Mouse (Mus musculus): ENCODE results near the gene Ccdc24.

Gene Ccdc24

DNA sequence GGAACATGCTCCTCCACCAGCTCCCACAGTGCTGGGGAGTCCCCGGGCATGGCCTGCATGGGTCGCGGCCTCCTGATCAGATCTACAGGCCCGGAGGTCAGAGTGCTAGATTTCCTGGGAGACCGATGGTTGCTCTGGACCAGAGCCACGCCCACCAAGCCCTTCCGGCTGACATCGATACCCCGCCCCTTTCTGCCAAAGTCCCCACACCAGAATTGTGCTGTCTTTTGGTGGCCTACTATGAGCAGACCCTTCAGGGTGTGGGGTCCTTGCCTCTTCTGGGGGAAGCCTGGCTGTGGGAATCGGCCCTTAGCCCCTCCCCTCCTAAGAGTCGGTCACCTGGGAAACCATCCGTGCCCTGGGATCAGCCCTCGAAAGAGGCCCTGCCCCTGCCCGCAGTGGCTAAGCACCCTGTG, at the start of gene Ccdc24:
Ccdc24 (minus strand) TSS at position 87 of the 416 bp plus-strand sequence.
- no peak for DNase-seq (ENCODE audit: low read depth)

DNA sequence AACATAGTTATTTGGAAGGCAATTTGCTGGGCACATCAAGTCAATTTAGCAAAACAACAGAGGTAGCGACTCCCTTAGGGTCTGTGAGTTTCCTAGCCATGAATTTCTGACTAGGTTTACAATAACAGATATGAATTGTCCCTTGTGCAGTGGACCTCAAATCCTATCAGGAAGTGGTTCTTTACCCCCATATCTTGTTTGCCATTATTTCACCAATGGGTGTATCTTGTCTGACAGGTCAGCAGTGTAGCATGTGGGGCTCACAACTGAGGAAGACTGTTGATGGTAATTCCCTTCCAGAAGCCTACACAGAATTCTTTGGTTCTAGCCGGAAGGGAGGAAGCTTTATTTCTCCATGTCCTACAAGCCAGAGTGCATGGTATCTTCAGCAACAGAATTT, 49.0 kb upstream of the Ccdc24 start:
- DNase-seq (ENCODE audit: low read depth): no peak

DNA sequence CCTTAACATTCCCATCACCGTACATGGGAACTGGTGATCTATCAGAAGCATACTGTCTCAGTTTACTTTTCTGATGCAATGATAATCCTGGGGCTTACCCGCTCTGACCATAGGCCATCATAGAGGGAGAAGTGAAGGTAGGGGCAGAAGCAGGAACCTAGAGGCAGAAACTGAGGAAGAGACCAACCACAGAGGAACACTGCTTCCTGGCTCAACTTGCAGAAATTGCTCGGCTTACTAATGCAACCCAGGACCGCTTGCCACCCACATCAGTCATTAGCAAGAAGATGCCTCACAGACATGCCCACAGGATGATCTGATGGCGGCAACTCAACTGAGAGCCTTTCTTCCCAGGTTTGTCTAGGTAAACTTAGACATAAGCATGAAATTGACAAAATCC, 46.4 kb upstream of the Ccdc24 start:
- DNase-seq (ENCODE audit: low read depth): no peak

DNA sequence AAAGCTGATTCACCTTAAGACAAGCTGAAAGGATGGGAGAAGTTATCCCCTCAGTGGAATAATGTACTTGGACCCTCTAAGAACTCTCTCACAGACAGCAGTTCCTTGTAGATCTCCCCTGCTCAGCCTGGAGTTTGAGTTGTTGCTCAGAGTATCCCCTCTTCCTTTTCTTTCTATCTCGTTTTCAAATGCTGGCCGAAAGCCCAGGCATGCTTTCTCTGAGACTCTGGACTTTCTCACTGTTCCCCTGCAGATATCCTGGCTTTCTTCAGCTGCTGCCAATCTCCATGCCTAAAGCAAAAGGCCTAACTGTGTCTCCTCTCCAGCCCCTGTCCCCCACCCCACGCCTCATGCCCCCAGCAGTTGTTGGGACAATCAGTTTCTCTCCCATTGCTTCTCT, 45.9 kb upstream of the Ccdc24 start:
- DNase-seq (ENCODE audit: low read depth): peak; percentile 66

DNA sequence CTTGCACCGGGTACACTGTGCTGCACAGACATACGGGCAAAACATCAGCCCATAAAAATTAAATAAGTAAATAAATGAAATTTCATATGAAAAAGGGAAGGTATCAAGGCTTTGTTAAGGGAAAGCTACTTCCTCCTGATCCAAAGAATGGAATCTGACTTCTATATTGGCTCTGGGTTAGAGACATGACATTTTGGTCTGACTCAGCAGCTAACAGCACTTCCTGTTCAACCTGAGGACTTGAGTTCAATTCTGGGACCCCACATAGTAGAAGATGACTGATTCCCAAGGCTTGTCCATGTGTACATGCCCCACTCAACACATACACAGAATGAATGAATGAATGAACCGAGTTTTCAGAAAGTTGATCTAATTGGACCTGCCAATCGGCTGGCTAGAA, 45.5 kb upstream of the Ccdc24 start:
- no peak for DNase-seq (ENCODE audit: low read depth)

DNA sequence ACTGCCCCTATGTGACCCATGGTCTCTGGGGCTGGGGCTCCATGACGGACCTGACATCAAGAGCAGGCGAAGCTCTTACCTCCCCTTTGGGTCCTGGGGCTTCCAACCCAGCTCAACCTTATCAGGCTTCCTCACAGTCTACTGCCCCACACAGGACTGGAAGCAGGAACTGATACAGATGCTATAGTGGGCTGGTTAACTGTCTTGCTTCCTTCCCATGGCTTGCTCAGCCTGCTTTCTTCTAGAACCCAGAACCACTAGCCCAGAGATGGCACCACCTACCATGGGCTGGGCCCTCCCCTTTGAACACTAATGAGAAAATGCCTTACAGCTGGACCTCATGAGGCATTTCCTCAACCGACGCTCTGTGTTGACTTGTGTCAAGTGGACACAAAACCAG, 45.0 kb upstream of the Ccdc24 start:
- DNase-seq (ENCODE audit: low read depth): no peak

DNA sequence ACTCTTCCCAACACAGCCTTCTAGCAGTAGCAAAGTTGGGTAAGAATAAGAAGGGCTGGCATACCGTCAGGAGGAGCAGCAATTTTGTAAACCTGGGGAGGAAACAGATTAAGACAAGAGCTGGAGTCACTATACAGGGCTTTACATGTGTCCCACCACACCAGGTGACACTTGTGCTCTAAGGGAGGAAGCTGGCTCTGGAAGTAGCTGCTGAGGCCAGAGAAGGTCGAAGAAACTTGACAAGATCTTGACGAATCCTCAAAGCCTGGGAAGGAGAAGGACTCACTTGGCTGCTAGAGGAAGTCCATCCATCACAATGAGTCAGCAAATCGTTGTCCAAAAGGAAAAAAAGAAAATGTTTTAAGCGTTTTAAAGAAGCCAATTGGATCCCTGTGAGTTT, 44.0 kb upstream of the Ccdc24 start:
- peak; percentile 52 for DNase-seq (ENCODE audit: low read depth)

DNA sequence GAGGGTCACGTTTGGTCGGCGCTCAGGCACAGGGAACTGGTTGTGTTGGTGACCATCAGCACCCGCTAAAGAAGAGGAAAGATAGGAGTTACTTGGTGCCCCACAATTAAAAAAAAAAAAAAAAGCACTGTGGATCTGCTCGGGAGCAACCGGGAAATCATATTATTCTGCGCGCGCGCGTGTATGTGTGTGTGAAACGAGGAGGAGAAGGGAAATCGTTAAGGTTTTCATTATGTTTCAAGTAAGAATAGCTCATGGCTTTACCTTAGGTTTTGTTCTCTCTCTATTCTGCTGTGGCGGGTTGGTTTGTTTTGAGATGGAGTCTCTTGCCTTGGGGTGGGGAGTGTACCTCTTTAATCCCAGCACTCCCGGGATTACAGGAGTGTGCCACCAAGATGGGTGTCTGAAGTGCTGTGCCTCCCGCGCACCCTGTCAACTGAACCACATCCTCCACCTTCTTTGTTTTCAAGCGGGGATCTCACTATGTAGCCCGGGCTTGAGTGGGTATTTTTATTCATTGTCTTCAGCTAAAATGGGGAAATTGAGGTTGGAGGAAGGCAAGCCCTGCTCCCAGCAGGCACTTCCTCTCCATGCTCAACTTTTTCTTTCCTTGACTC, 43.2 kb upstream of the Ccdc24 start:
- no peak for DNase-seq (ENCODE audit: low read depth)

DNA sequence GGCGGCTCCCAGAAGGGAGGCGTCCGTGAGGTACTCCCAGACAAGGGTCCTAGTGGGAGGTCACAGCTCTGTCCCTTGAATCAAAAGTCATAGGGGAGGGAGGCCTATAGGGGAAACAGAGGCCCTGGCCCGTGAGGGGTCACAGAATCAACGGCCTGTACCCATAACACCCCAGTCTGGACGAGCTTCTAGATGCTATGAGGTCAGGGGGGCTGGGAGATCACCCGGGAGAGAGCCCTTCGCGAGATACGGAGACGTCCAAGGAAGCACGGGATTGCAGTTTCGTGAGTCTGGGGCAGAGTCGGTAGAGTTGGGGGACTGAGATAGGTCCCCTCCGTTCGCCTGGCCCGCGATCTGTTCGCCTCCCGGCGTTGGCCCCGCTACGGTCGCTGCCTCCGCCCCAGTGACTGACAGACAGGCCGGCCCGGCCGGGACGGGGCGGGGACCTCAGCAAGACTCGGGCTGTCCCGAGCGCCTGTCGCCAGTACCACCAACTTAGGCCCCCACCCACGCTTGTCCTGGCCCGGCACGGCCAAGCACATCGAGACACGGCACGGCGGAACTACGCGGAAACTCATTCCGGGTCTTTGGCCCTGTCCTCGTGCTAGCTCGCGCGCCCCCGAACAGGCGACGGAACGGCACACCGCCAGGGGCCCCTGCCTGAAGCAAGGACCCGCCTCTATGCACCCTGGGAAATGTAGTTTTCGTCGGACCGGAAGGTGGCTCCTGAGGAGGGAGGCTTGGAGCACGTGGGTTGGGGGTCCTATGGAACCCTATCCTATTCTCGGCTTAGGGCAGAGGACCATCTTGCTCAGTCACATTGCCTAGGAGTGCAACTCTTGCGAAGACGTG, 42.5 kb upstream of the Ccdc24 start, which contains the start of gene Ipo13:
Ipo13 (minus strand) TSS at position 409 of the 852 bp plus-strand sequence.
- DNase-seq (ENCODE audit: low read depth): peak; percentile 95

DNA sequence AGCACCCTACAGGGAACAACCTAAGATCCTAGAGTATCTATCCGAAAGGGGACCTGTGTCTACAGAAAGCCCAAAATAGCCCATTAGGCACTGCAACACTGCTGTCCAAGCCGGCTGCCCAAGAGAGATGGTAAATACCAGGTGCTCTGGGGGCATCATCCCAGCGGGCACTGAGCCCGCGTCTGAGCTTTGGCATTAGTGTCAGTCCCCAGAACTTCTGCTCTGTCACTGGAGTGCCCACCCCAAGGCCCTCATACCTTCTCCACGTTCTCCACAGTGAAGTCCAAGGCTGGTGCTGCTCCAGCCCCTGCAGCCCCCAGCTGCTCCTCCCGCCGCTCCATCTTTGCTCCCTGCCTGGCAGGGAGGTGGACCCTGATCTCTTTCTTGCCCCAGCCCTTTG, 41.7 kb upstream of the Ccdc24 start:
- DNase-seq (ENCODE audit: low read depth): no peak

DNA sequence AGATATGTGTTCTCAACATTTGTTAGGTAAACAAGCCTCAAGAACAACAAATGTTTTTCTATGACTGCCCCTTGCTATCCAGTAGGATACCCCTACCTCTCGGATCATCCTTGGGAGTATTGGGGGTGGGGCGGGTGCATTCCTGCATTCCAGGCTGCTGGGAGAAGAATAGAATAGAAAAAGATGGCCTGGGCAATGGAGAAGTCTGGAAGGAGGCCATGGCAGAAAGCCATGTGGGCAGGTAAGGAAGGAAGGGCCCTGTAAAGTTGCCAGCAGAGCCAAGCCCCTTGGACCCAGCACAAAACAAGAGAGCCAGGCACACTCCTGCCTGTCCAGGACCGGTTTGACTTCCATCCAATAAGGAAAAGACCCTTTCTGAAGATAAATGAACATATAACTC, 41.1 kb upstream of the Ccdc24 start:
- DNase-seq (ENCODE audit: low read depth): peak; percentile 65

DNA sequence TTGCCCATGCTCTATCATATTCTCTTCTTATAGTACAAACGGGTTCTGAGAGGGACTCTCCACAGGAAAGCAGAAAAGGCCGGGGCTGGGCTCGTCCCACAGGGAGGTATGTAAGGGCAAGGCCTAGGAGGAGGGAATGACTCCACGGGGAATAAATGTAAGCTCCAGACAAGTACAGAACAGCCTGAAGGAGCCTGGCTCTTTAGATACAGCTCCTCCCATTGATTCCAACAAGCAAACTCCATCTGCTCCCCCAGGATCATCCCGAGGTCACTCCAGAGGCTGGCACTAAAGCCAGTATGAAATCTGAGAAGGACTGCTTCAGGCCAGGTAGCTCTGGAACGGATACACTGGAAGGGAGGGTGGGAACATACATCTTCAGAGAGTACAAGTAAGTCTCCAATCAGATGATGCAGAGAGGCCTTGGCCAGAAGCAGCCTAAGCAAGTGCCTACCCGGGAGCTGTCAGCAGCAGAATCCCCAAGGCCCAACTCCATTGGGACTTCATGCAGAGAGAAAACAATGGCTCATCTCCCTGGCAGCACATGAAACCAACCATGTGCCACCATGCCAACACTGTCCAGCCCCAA, 40.4 kb upstream of the Ccdc24 start:
- peak; percentile 59 for DNase-seq (ENCODE audit: low read depth)

DNA sequence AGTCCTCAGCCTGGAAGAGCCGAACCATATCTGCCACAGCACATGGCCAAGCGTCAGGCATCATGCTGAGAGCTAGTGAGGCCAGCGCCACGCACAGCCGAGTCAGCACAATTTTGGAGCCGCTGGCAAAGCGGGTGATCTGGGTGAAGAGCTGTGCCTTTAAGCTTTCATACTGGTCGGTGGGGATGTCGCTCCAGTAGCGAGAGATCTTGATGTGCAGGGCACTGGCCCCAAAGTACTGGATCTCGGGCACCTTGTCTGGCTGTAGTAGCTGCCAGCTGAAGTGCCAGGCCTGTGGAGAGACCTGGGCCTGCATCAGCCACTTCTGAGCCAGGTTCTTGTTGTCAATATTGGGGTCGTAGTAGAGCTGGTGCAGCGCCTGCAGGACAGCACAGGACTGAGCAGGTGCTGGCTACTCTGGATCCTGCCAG, 39.8 kb upstream of the Ccdc24 start:
- no peak for DNase-seq (ENCODE audit: low read depth)

DNA sequence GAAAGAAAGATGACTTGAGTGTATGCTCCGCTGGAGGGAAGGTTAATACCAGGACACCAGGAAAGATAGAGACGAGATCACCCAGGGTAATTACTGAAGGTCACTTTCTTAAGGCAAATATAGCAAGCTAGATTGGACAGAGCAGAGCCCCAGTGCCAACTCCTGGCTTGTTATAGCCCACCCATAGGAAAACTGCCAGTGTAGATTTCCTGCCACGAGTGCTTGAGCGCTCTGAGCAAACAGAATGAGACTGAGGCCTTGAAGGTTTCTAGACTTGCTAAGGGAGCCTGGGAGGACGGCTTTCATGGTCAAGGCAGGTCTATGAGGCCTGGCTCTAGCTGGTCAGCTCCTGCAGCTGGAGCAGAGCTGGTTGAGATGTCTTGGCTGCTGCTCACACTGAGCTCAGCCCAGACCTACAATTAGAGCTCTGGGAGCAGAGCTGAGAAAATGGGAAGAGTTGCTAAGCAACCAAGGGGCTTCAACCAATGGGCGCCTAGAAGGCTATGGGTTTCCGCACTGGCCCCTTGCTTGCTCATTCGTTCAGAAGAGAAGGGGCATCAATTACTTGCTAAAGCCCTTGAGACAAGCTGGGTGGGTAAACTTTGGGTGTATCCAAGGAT, 36.6 kb upstream of the Ccdc24 start:
- no peak for DNase-seq (ENCODE audit: low read depth)

DNA sequence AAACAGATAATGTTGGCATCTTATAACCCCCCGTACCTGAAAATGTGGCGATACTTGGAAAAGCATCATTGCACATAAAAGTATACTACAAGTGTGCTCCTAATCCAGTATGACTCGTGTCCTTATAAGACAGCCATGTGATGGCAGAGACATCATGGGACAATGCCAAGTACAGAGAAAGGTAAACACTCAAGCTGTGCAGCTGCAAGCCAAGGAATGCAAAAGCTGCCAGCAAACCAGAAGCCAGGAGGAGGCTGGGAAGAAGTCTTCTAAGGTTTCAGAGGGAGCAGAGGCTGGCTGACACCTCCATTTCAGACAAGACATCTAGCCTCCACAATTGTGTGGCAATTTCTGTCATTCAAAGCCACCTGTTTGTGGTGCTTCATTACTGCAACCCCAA, 33.8 kb upstream of the Ccdc24 start:
- peak; percentile 68 for DNase-seq (ENCODE audit: low read depth)

DNA sequence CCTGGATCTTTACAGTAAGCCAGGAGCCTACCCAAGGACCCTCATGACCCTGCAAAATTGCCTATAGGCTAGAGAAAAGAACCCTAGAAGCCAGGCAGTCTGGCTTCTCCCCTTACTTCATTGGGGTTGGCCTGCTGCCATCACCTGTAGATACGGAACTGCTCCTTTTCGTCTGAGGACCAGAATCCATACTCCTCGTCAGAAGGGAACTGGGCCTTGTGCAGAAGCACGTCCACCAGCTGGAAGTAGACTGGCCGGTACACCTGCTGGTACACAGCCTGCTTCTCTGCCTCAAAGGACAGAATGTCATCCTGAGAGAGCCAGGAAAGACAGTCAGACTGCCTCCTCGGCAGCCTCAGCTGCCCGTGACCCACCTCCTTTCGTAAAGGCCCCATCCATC, 32.4 kb upstream of the Ccdc24 start:
- DNase-seq (ENCODE audit: low read depth): no peak

DNA sequence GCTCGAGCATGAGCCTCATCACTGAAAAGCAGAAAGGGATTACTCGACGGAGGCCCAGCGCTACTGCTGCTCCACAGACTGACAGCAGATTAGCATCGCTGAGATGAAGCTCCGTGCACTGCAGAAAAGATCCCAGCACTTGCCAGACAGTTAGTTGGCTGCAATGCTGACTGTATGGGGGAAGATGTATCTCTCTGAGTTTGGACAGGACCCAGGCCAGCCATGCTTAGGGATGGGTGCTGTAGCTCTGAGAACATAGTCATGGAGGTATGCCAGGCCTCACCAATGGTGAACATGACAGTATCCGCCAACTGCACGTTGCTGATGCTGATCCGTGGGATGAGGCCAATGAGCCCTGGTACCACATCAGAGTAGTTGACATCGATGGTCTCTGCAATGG, 31.7 kb upstream of the Ccdc24 start:
- no peak for DNase-seq (ENCODE audit: low read depth)

DNA sequence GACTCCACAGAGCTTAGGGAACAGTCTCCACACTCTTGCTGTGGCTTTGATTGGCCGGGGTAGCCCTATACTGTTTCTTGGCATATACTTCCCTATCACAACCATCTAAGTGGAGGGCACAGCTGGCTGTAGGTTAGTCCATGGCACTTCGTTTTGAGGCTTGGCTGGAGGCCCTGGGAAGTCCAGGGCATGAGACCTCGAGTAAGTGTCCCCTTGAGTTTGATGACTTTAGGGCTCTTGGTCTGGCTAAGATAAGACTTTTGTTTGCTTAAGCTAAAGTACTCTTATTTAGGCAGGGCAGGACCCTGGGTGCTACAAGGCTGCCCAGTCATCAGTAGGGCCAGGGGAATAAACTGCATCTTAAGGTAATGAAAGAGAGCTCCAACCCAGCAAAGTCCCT, 25.8 kb upstream of the Ccdc24 start:
- no peak for DNase-seq (ENCODE audit: low read depth)

DNA sequence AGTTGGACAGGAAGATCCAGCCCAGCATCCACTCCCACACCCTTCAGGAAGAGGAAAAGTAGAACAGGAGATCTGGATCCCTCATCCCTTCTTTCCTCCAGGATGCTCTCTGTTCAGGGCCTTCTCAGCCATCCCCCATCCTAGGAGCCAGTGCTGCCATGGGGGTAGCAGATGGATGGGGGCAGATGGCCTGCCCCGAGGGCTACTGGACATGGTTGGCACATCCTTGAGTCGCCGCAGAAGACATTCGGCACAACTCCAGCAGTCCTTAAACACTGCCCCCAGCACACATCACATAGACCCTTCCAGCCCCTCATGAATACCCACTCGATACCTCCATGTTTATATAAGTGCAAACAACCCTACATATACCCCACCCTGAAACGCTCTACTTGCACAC, 23.7 kb upstream of the Ccdc24 start:
- DNase-seq (ENCODE audit: low read depth): no peak

DNA sequence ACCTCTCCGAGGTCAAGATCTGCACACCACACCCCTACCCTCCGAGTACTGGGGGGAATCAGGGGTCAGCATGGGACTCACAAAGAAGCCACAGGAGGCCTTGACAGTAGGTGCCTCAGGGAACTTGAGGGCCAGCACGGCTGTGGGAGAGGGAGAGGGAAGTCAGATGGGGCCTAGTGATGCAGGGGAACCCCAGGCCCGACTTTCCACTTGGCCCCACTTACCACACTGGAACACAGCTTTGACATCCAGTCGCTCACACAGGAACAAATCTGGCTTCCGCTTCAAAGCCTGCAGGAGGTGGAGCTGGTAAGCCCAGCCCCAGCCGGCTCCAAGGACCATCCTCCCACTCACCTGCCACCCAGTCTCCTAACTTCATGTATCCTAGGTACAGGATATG, 23.0 kb upstream of the Ccdc24 start:
- DNase-seq (ENCODE audit: low read depth): no peak

DNA sequence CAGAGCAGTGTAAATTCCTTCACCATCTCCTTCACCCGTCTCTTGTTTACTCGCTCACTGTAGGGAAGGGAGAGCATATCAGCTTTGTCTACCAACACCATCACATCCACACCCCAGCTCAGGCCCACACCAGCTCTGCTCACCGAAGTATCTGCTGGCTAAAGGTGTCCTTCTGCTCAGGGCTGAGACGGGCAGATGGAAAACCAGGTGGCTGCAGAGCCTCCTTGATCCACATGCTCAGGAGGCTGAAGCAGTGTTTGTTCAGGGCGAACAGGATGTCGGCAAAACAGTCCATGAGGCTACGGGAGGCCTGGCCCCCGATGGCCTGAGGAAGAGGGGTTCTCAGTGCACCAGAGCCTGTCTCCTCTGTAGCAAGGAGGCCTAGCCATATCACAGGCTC, 22.2 kb upstream of the Ccdc24 start:
- DNase-seq (ENCODE audit: low read depth): no peak

DNA sequence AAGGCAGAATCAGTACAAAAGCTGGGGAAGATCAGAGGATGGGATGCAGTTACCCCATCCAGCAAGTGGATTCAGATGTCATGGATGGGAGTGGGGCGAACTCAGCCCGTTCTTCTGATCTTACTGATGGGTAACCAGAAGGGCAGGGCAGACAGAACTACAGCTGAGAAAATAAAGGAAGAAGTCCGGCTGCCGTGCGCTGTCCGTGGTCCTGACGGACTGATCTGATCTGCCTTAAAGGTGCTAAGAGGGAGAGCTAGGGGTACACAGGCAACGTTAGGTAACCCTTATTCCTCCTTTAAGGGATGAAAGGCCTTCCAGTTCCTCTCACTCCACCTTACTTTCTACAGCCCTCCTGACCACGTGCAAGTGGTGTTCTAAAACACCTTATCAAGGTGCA, 21.0 kb upstream of the Ccdc24 start:
- DNase-seq (ENCODE audit: low read depth): peak; percentile 82

DNA sequence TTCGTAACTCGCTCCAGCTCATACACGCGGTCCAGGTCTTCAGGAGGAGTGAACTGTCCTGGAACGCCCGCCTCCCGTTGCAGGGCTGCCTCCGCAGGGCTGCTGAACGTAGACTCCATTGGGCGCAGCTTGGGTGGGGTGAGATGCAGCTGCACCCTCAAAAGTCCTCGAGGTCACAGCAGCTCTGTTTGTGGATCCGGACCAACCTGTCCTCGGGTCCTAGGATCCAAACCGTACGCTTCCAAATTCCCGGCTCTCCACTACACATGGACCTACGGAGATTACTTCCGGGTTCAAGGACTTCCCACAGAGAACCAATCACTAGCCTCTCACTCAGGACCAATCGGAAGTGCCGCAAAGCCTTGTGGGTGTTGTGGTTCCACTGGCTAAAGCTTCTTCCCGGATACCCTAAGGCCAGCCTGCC, 19.4 kb upstream of the Ccdc24 start, which contains the start of gene Dph2:
Dph2 (minus strand) TSS at position 295 of the 424 bp plus-strand sequence.
- DNase-seq (ENCODE audit: low read depth): peak; percentile 91
